Mouse (Mus musculus) lung, embryonic 15.5 days (tissue): Measurements from ENCODE around the gene Gsk3b. TPM values are rescaled to one million over a fixed set of nuclear protein-coding genes. Genes with fewer than 3 reads are reported as not detected.

Experiments used
- ATAC-seq: fragments of 200-750 bp; cut with Nextera tagmentation; 2 replicates; pipeline ENCODE4 v1.8.0; 2017; ENCODE audit warnings: moderate number of reproducible peaks, borderline replicate concordance; ENCODE audit not compliant: low FRiP score, low TSS enrichment; ENCODE audit errors: extremely low read depth
- H3K27ac ChIP-seq: fragments of 300-500 bp; sonication (generic); 2 replicates; pipeline ENCODE4 v1.5.1; 2015; ENCODE audit warnings: moderate library complexity, mild to moderate bottlenecking, inconsistent platforms
- H3K27me3 ChIP-seq: fragments of 300-500 bp; sonication (generic); 2 replicates; pipeline ENCODE4 v1.6.1; 2015; ENCODE audit warnings: inconsistent platforms
- H3K36me3 ChIP-seq: fragments of 300-500 bp; sonication (generic); 2 replicates; pipeline ENCODE4 v1.6.1; 2015; ENCODE audit warnings: inconsistent platforms
- H3K4me1 ChIP-seq: fragments of 300-500 bp; sonication (generic); 2 replicates; pipeline ENCODE4 v1.6.1; 2015; ENCODE audit warnings: inconsistent platforms
- H3K4me2 ChIP-seq: fragments of 300-500 bp; sonication (generic); 2 replicates; pipeline ENCODE4 v1.6.1; 2015; ENCODE audit warnings: inconsistent platforms, mild to moderate bottlenecking, moderate library complexity
- H3K4me3 ChIP-seq: fragments of 300-500 bp; sonication (generic); 2 replicates; pipeline ENCODE4 v1.5.1; 2015; ENCODE audit warnings: mild to moderate bottlenecking, inconsistent platforms
- H3K9ac ChIP-seq: fragments of 300-500 bp; sonication (generic); 2 replicates; pipeline ENCODE4 v1.6.1; 2015; ENCODE audit warnings: inconsistent platforms
- H3K9me3 ChIP-seq: fragments of 300-500 bp; sonication (generic); 2 replicates; pipeline ENCODE4 v1.6.1; 2016; ENCODE audit warnings: inconsistent platforms
- WGBS: fragments of 180-500 bp; shearing (Covaris S2); methylation state at CpG from one replicate; pipeline ENCODE4 v1.1.7; 2015; 5-methylcytosine and 5-hydroxymethylcytosine counted together
- polyA plus RNA-seq: library from polyadenylated mRNA; unstranded; fragments of >200 nt; fragmentation: Nextera tagmentation; extraction: Ambion mirVana; gene quantifications from 2 replicates; pipeline ENCODE4 v1.2.1, GENCODE M21; 2015

Gsk3b gene
- polyA plus RNA-seq, 1 experiment from 2014 or later: 52.7 TPM

DNA sequence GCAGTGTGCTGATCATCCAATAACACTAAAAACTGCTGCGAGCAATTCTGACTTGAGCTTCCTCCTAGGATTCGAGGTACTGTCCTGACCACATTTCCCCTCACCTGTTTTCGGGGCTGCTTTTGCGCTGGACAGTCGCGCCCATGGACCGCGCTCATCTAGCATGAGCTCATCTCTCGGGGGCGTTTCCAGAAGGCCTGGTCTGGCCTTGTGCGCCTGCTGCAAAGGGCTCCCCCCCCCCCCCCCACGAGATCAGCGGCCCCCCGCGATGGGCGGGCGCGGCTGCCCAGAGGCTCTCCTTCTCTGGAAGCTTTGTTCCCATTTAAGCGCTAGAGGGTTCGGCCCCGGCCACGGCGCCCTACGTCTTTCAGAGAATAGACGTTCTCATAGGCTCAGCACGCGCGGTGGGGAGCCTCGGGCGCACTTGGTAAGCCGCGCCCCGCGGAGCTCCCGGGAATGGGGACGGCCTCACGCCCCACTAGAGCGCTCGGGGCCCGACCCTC, 624 bp upstream of the Gsk3b start:
- Histone ChIP-seq H3K36me3 (no peaks in the 10 kb centered on the region), H3K9ac (peak overlapping the region; percentile 84), H3K27me3 (no peaks in the 10 kb centered on the region), H3K9me3 (no peaks in the 10 kb centered on the region), H3K4me2 (peak overlapping the region; percentile 66), H3K4me3 (peak overlapping the region; percentile 99), H3K4me1 (peaks cover 24% of the 10 kb centered on the region), H3K27ac (peak overlapping the region; percentile 100)
- WGBS: under 1% methylated on average over 40 of the region's 40 CpGs
- ATAC-seq: peak; percentile 33

DNA sequence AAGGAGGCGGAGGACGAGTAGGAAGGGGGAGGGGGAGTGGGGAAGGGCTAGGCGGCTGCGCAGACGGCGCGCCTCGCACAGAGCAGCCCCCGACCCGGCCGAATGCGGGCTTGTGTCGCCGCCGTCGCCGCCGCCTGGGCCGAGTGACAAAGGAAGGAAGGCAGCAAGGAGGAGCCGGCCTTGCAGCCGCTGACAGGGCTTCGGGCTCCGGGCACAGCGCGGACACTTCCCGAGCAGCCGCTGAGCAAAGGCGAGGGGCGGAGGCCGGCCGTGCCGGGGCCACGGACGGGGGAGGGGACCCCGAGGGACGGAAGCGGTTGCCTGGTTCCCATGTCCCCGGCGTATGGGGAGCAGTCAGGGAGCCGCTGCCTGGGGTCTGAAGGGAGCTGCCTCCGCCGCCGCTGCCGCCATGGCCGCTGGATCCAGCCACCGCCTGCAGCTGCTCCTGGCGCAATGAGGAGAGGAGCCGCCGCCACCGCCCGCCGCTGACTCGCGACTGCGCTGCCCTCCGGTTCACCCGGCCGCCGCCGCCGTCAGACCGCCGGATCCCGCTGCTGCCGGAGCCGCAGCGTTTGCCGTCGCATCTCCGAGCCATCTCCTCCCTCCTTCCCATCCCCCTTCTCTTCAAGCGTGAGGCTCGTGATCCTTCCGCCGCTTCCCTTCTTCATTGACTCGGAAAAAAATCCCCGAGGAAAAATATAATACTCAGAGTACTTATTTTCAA, 808 bp downstream of the Gsk3b start:
- Histone ChIP-seq H3K4me3 (peak overlapping the region; percentile 99), H3K27ac (peak overlapping the region; percentile 100), H3K9me3 (no peaks in the 10 kb centered on the region), H3K9ac (peak overlapping the region; percentile 83), H3K4me1 (peaks cover 34% of the 10 kb centered on the region), H3K4me2 (peak overlapping the region; percentile 64), H3K27me3 (no peaks in the 10 kb centered on the region), H3K36me3 (no peaks in the 10 kb centered on the region)
- peak; percentile 9; the same call in 1 of the 2 replicates for ATAC-seq
- WGBS: under 1% methylated on average over 75 of the region's 76 CpGs

DNA sequence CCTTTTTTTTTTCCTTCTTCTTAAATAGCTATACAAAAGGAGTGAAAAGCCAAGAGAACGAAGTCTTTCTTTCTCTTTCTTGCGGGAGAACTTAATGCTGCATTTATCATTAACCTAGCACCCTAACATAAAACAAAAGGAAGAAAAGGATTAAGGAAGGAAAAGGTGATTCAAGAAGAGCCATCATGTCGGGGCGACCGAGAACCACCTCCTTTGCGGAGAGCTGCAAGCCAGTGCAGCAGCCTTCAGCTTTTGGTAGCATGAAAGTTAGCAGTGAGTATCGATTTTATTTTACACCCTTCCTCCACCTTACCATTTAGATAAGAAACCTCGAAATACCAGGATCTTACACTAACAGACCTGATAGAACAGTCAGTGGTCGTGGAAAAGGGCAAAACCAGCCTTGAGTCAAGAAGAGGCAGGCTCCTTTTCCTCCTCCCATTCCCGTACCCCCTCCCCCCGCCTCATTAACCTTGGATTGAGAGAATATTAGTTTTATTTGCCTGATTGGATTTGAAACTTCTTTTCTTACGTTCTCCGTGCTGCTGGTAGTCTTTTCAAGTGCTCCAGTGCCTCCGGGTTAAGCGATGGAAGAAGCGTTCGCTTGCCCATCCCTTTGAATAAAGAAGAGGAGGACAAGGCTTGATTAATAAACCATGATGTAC, 1.7 kb downstream of the Gsk3b start:
- peak overlapping the region; percentile 99 for H3K4me3 ChIP-seq
- H3K36me3 ChIP-seq: no peaks in the 10 kb centered on the region
- WGBS: under 1% methylated on average over 17 of the region's 17 CpGs
- no peak for ATAC-seq
- no peaks in the 10 kb centered on the region for H3K9me3 ChIP-seq
- no peaks in the 10 kb centered on the region for H3K27me3 ChIP-seq
- peaks cover 42% of the 10 kb centered on the region for H3K4me1 ChIP-seq
- peak overlapping the region; percentile 64 for H3K4me2 ChIP-seq
- H3K27ac ChIP-seq: peak overlapping the region; percentile 100
- peak overlapping the region; percentile 83 for H3K9ac ChIP-seq

- H3K4me2 ChIP-seq: peak overlapping the region; percentile 64
- peak overlapping the region; percentile 83 for H3K9ac ChIP-seq
- no peak for ATAC-seq
- H3K4me1 ChIP-seq: peaks cover 48% of the 10 kb centered on the region
- H3K9me3 ChIP-seq: no peaks in the 10 kb centered on the region
- peak overlapping the region; percentile 100; the same call in 1 of the 2 replicates for H3K27ac ChIP-seq
- peak overlapping the region; percentile 99 for H3K4me3 ChIP-seq
- H3K27me3 ChIP-seq: no peaks in the 10 kb centered on the region
- WGBS: under 1% methylated on average over 5 of the region's 5 CpGs
- H3K36me3 ChIP-seq: no peaks in the 10 kb centered on the region
Measured at GRCm38 (mm10) chr16:38091041-38091440, 2.2 kb downstream of the Gsk3b start.

- H3K4me2 ChIP-seq: peak overlapping the region; percentile 64
- no peak for ATAC-seq
- H3K4me1 ChIP-seq: peaks cover 47% of the 10 kb centered on the region
- peak overlapping the region; percentile 99 for H3K4me3 ChIP-seq
- H3K27me3 ChIP-seq: no peaks in the 10 kb centered on the region
- no peaks in the 10 kb centered on the region for H3K36me3 ChIP-seq
- 5% methylated on average over 5 of the region's 5 CpGs for WGBS
- no peaks in the 10 kb centered on the region for H3K9me3 ChIP-seq
- peak overlapping the region; percentile 83 for H3K9ac ChIP-seq
- no peak overlapping the region; the same call in 1 of the 2 replicates for H3K27ac ChIP-seq
Measured at GRCm38 (mm10) chr16:38091706-38092105, 2.9 kb downstream of the Gsk3b start.

DNA sequence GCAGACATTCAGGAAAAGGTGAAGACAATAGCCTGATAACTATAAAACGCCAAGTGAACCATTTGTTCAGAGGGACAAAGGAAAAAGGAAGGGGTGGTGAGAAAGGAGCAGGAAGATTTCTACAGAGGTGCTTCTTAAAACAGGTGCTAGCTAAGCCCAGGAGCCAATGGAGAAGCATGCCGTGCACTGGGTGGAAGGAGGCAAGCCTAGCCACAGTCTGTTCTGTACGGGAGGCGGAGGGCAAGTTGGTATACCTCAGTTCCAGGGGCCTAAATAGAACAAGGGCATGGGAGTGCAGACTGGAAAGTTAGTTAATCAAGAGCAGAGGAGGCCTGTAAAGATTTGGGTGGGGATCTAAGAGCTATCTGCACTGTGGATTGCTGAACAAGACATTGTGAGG, 3.8 kb downstream of the Gsk3b start:
- no peak for ATAC-seq
- Histone ChIP-seq H3K27ac (no peak overlapping the region), H3K4me1 (peaks cover 45% of the 10 kb centered on the region), H3K27me3 (no peaks in the 10 kb centered on the region), H3K9me3 (no peaks in the 10 kb centered on the region), H3K4me2 (peak overlapping the region; percentile 64), H3K36me3 (no peaks in the 10 kb centered on the region), H3K4me3 (peak overlapping the region; percentile 39), H3K9ac (peak overlapping the region; percentile 31)
- 4% methylated on average over 4 of the region's 4 CpGs for WGBS

DNA sequence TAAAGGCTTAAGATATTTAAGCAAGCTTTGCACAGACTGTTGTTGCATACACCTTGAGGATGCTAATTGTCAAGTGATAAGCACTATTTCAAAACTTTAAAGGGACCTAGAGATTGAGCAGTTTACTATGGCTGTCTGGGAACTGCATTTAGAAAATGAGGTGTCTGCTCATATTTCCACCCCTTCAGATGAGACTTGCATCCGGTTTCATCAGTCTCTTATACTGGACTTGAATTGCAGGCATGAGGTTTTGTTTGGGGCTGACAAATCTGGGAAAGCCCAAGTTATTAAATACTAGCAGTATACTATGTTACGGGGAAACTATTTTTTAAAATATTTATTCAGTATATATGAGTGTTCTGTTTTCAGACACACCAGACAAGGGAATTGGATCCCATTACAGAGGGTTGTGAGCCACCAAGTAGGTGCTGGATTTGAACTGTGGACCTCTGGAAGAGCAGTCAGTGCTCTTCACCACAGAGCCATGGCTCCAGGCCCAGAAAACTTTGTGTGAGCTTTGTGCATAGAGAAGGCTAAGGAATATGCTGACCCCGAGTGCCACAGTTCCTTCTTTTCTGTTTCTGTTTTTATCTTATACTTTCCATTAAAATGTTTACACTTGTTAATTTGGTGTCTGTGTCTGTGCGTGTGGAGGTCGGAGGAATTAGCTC, 6.5 kb downstream of the Gsk3b start:
- Histone ChIP-seq H3K27ac (no peak overlapping the region), H3K27me3 (no peaks in the 10 kb centered on the region), H3K36me3 (peaks cover 8% of the 10 kb centered on the region), H3K4me1 (peaks cover 46% of the 10 kb centered on the region), H3K9me3 (no peaks in the 10 kb centered on the region), H3K4me2 (peak overlapping the region; percentile 16; the same call in 1 of the 2 replicates), H3K4me3 (no peak overlapping the region), H3K9ac (no peak overlapping the region)
- 45% methylated on average over 5 of the region's 5 CpGs for WGBS
- ATAC-seq: no peak

- no peak for ATAC-seq
- H3K36me3 ChIP-seq: peaks cover 11% of the 10 kb centered on the region
- H3K27me3 ChIP-seq: no peaks in the 10 kb centered on the region
- no peak overlapping the region for H3K4me2 ChIP-seq
- peaks cover 39% of the 10 kb centered on the region for H3K4me1 ChIP-seq
- H3K9me3 ChIP-seq: no peaks in the 10 kb centered on the region
- no peak overlapping the region for H3K4me3 ChIP-seq
- no peak overlapping the region for H3K9ac ChIP-seq
- WGBS: 54% methylated on average over 9 of the region's 9 CpGs
- no peak overlapping the region for H3K27ac ChIP-seq
Measured at GRCm38 (mm10) chr16:38097521-38097920, 8.7 kb downstream of the Gsk3b start.

- Histone ChIP-seq H3K4me2 (no peak overlapping the region), H3K4me3 (no peak overlapping the region), H3K9ac (no peak overlapping the region), H3K36me3 (peaks cover 11% of the 10 kb centered on the region), H3K4me1 (peaks cover 25% of the 10 kb centered on the region), H3K9me3 (no peaks in the 10 kb centered on the region), H3K27me3 (no peaks in the 10 kb centered on the region), H3K27ac (no peak overlapping the region)
- no peak for ATAC-seq
Measured at GRCm38 (mm10) chr16:38099325-38099724, 10.5 kb downstream of the Gsk3b start.

- ATAC-seq: no peak
- Histone ChIP-seq H3K36me3 (peaks cover 11% of the 10 kb centered on the region), H3K27ac (no peak overlapping the region), H3K4me2 (no peak overlapping the region), H3K9ac (no peak overlapping the region), H3K9me3 (no peaks in the 10 kb centered on the region), H3K27me3 (no peaks in the 10 kb centered on the region), H3K4me1 (peaks cover 14% of the 10 kb centered on the region), H3K4me3 (no peak overlapping the region)
- WGBS: 64% methylated on average over 2 of the region's 2 CpGs
Measured at GRCm38 (mm10) chr16:38100569-38100968, 11.8 kb downstream of the Gsk3b start.

DNA sequence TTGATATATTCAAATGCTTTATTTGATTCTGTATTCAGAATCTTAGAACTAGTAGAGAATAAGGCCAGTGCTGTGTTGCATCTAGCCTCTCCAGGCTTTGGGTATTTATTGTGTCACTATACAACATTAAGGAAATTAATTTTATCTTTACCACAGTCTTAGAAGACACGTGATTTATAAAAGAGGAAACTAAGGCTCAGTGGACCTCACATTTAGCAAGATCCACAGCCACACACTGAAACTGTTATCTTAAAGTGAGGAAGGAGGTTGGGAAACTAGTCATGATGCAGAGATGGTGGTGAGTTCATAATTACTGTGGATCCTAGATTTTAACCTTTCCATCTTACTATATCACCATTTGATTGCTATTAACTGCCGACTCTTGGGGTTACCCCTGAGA, 16.7 kb downstream of the Gsk3b start:
- no peak for ATAC-seq
- H3K27me3 ChIP-seq: no peaks in the 10 kb centered on the region
- no peak overlapping the region for H3K27ac ChIP-seq
- WGBS: 68% methylated on average over 2 of the region's 2 CpGs
- no peaks in the 10 kb centered on the region for H3K9me3 ChIP-seq
- H3K9ac ChIP-seq: no peak overlapping the region
- H3K4me1 ChIP-seq: peaks cover 8% of the 10 kb centered on the region; the same call in 1 of the 2 replicates
- no peak overlapping the region for H3K4me2 ChIP-seq
- H3K4me3 ChIP-seq: no peak overlapping the region
- peaks cover 1% of the 10 kb centered on the region; the same call in 1 of the 2 replicates for H3K36me3 ChIP-seq
